Mouse (Mus musculus): ENCODE data around the gene Pkhd1. TPM values are rescaled to one million over a fixed set of nuclear protein-coding genes. Genes with fewer than 3 reads are reported as not detected.
"Not testable (repeated sequence)": the region's sequence is repeated elsewhere in the genome, so short reads cannot be mapped to it uniquely, and the experiment has no call there.

The Pkhd1 gene
- polyA plus RNA-seq, 1 experiment from 2014 or later = 0.03 TPM

GRCm38 (mm10) chr1:20288696-20289095, 329.2 kb downstream of the Pkhd1 start:
- no peak overlapping the region for H3K4me3 ChIP-seq (replicated peaks)
- no peak overlapping the region for H3K4me2 ChIP-seq (replicated peaks)
- no peaks in the 10 kb centered on the region for H3K9me3 ChIP-seq (replicated peaks)
- H3K27me3 ChIP-seq = no peaks in the 10 kb centered on the region
- H3K9ac ChIP-seq = no peak overlapping the region
- ATAC-seq (ENCODE audit: insufficient number of reproducible peaks, low FRiP score, low TSS enrichment, low read depth) = no peak
- no peaks in the 10 kb centered on the region for H3K4me1 ChIP-seq
- H3K27ac ChIP-seq (replicated peaks) = no peak overlapping the region
- 95% methylated on average over 1 of the region's 1 CpGs for WGBS
- H3K36me3 ChIP-seq = no peaks in the 10 kb centered on the region

GRCm38 (mm10) chr1:20260403-20260802, 357.5 kb downstream of the Pkhd1 start:
- Histone ChIP-seq H3K27ac (replicated peaks) (no peak overlapping the region), H3K27me3 (no peaks in the 10 kb centered on the region), H3K4me1 (no peaks in the 10 kb centered on the region), H3K9ac (no peak overlapping the region), H3K4me2 (replicated peaks) (no peak overlapping the region), H3K4me3 (replicated peaks) (no peak overlapping the region), H3K9me3 (replicated peaks) (no peaks in the 10 kb centered on the region), H3K36me3 (no peaks in the 10 kb centered on the region)
- WGBS = 63% methylated on average over 5 of the region's 5 CpGs
- ATAC-seq (ENCODE audit: insufficient number of reproducible peaks, low FRiP score, low TSS enrichment, low read depth) = no peak

- H3K9me3 ChIP-seq (replicated peaks) = no peaks in the 10 kb centered on the region
- 28% methylated on average over 2 of the region's 2 CpGs for WGBS
- H3K4me3 ChIP-seq (replicated peaks) = no peak overlapping the region
- no peak overlapping the region for H3K4me2 ChIP-seq (replicated peaks)
- no peaks in the 10 kb centered on the region for H3K36me3 ChIP-seq
- no peak overlapping the region for H3K27ac ChIP-seq (replicated peaks)
- H3K4me1 ChIP-seq = no peaks in the 10 kb centered on the region
- no peaks in the 10 kb centered on the region for H3K27me3 ChIP-seq
- ATAC-seq (ENCODE audit: insufficient number of reproducible peaks, low FRiP score, low TSS enrichment, low read depth) = no peak
- H3K9ac ChIP-seq = no peak overlapping the region
Measured at GRCm38 (mm10) chr1:20248169-20248568, 369.7 kb downstream of the Pkhd1 start.

- Histone ChIP-seq H3K4me1 (no peaks in the 10 kb centered on the region), H3K36me3 (no peaks in the 10 kb centered on the region), H3K9me3 (replicated peaks) (no peaks in the 10 kb centered on the region), H3K27me3 (no peaks in the 10 kb centered on the region), H3K27ac (replicated peaks) (no peak overlapping the region), H3K9ac (no peak overlapping the region), H3K4me3 (replicated peaks) (no peak overlapping the region), H3K4me2 (replicated peaks) (no peak overlapping the region)
- no peak for ATAC-seq (ENCODE audit: insufficient number of reproducible peaks, low FRiP score, low TSS enrichment, low read depth)
- WGBS = 30% methylated on average over 1 of the region's 1 CpGs
Measured at GRCm38 (mm10) chr1:20216681-20217080, 401.2 kb downstream of the Pkhd1 start.

GRCm38 (mm10) chr1:20190444-20190843, 427.4 kb downstream of the Pkhd1 start:
- H3K36me3 ChIP-seq = no peaks in the 10 kb centered on the region
- 0 out of 2 replicates have a peak overlapping the region, but pooled peaks have one; percentile 8 for H3K4me2 ChIP-seq (replicated peaks)
- 25% methylated on average over 9 of the region's 9 CpGs for WGBS
- no peak overlapping the region for H3K4me3 ChIP-seq (replicated peaks)
- H3K4me1 ChIP-seq = no peaks in the 10 kb centered on the region
- no peak overlapping the region for H3K9ac ChIP-seq
- no peaks in the 10 kb centered on the region for H3K9me3 ChIP-seq (replicated peaks)
- no peak for ATAC-seq (ENCODE audit: insufficient number of reproducible peaks, low FRiP score, low TSS enrichment, low read depth)
- no peaks in the 10 kb centered on the region for H3K27me3 ChIP-seq
- H3K27ac ChIP-seq (replicated peaks) = no peak overlapping the region

GRCm38 (mm10) chr1:20180157-20180556, 437.7 kb downstream of the Pkhd1 start:
- Histone ChIP-seq H3K9me3 (replicated peaks) (no peaks in the 10 kb centered on the region), H3K27me3 (no peaks in the 10 kb centered on the region), H3K27ac (replicated peaks) (no peak overlapping the region), H3K4me3 (replicated peaks) (no peak overlapping the region), H3K36me3 (no peaks in the 10 kb centered on the region), H3K4me2 (replicated peaks) (no peak overlapping the region), H3K4me1 (no peaks in the 10 kb centered on the region), H3K9ac (no peak overlapping the region)
- no peak for ATAC-seq (ENCODE audit: insufficient number of reproducible peaks, low FRiP score, low TSS enrichment, low read depth)
- 30% methylated on average over 8 of the region's 8 CpGs for WGBS

GRCm38 (mm10) chr1:20171199-20171598, 446.7 kb downstream of the Pkhd1 start:
- WGBS = 65% methylated on average over 4 of the region's 4 CpGs
- Histone ChIP-seq H3K27me3 (no peaks in the 10 kb centered on the region), H3K9me3 (replicated peaks) (no peaks in the 10 kb centered on the region), H3K27ac (replicated peaks) (no peak overlapping the region), H3K4me2 (replicated peaks) (no peak overlapping the region), H3K4me3 (replicated peaks) (no peak overlapping the region), H3K4me1 (no peaks in the 10 kb centered on the region), H3K36me3 (no peaks in the 10 kb centered on the region), H3K9ac (no peak overlapping the region)
- no peak for ATAC-seq (ENCODE audit: insufficient number of reproducible peaks, low FRiP score, low TSS enrichment, low read depth)

- H3K27ac ChIP-seq (replicated peaks); H3K4me1 ChIP-seq; H3K4me3 ChIP-seq (replicated peaks); ATAC-seq (ENCODE audit: insufficient number of reproducible peaks, low FRiP score, low TSS enrichment, low read depth); H3K36me3 ChIP-seq; H3K27me3 ChIP-seq; H3K9ac ChIP-seq; H3K4me2 ChIP-seq (replicated peaks); H3K9me3 ChIP-seq (replicated peaks): not testable (repeated sequence)
- WGBS = 80% methylated on average over 4 of the region's 4 CpGs
Measured at GRCm38 (mm10) chr1:20150627-20151026, 467.2 kb downstream of the Pkhd1 start.

GRCm38 (mm10) chr1:20150016-20150415, 467.8 kb downstream of the Pkhd1 start:
- no peaks in the 10 kb centered on the region for H3K27me3 ChIP-seq
- 64% methylated on average over 2 of the region's 2 CpGs for WGBS
- H3K9me3 ChIP-seq (replicated peaks) = no peaks in the 10 kb centered on the region
- no peak overlapping the region for H3K4me3 ChIP-seq (replicated peaks)
- H3K4me2 ChIP-seq (replicated peaks) = no peak overlapping the region
- no peaks in the 10 kb centered on the region for H3K4me1 ChIP-seq
- no peak for ATAC-seq (ENCODE audit: insufficient number of reproducible peaks, low FRiP score, low TSS enrichment, low read depth)
- H3K27ac ChIP-seq (replicated peaks) = no peak overlapping the region
- no peak overlapping the region for H3K9ac ChIP-seq
- H3K36me3 ChIP-seq = no peaks in the 10 kb centered on the region

GRCm38 (mm10) chr1:20136205-20136604, 481.7 kb downstream of the Pkhd1 start:
- ATAC-seq (ENCODE audit: insufficient number of reproducible peaks, low FRiP score, low TSS enrichment, low read depth) = no peak
- Histone ChIP-seq H3K4me1 (0 out of 2 replicates have a peak, but pooled peaks cover 8% of the 10 kb centered on the region), H3K27ac (replicated peaks) (no peak overlapping the region), H3K27me3 (no peaks in the 10 kb centered on the region), H3K4me3 (replicated peaks) (no peak overlapping the region), H3K4me2 (replicated peaks) (no peak overlapping the region), H3K36me3 (no peaks in the 10 kb centered on the region), H3K9me3 (replicated peaks) (no peaks in the 10 kb centered on the region), H3K9ac (no peak overlapping the region)
- WGBS = 43% methylated on average over 3 of the region's 3 CpGs

- Histone ChIP-seq H3K9me3 (replicated peaks) (no peaks in the 10 kb centered on the region), H3K9ac (no peak overlapping the region), H3K4me1 (0 out of 2 replicates have a peak, but pooled peaks cover 8% of the 10 kb centered on the region), H3K36me3 (no peaks in the 10 kb centered on the region), H3K4me2 (replicated peaks) (no peak overlapping the region), H3K27me3 (no peaks in the 10 kb centered on the region), H3K27ac (replicated peaks) (no peak overlapping the region), H3K4me3 (replicated peaks) (no peak overlapping the region)
- ATAC-seq (ENCODE audit: insufficient number of reproducible peaks, low FRiP score, low TSS enrichment, low read depth) = no peak
- 20% methylated on average over 4 of the region's 4 CpGs for WGBS
Measured at GRCm38 (mm10) chr1:20135065-20135618, 482.7 kb downstream of the Pkhd1 start.

GRCm38 (mm10) chr1:20133636-20134035, 484.2 kb downstream of the Pkhd1 start:
- Histone ChIP-seq H3K4me1 (0 out of 2 replicates have a peak, but pooled peaks cover 8% of the 10 kb centered on the region), H3K27ac (replicated peaks) (no peak overlapping the region), H3K27me3 (no peaks in the 10 kb centered on the region), H3K9ac (no peak overlapping the region), H3K4me3 (replicated peaks) (no peak overlapping the region), H3K36me3 (no peaks in the 10 kb centered on the region), H3K9me3 (replicated peaks) (no peaks in the 10 kb centered on the region), H3K4me2 (replicated peaks) (no peak overlapping the region)
- WGBS = 84% methylated on average over 4 of the region's 4 CpGs
- ATAC-seq (ENCODE audit: insufficient number of reproducible peaks, low FRiP score, low TSS enrichment, low read depth) = no peak

Data from embryonic facial prominence, embryonic 15.5 days (tissue).